Mouse (Mus musculus): ENCODE results near the gene Mid1. TPM values are rescaled to one million over a fixed set of nuclear protein-coding genes. Genes with fewer than 3 reads are reported as not detected.
"Not testable (repeated sequence)": the region's sequence is repeated elsewhere in the genome, so short reads cannot be mapped to it uniquely, and the experiment has no call there.

Mid1 gene
- total RNA-seq, 2 experiments from 2014 or later, result 2.6 to 6.4 TPM

DNA sequence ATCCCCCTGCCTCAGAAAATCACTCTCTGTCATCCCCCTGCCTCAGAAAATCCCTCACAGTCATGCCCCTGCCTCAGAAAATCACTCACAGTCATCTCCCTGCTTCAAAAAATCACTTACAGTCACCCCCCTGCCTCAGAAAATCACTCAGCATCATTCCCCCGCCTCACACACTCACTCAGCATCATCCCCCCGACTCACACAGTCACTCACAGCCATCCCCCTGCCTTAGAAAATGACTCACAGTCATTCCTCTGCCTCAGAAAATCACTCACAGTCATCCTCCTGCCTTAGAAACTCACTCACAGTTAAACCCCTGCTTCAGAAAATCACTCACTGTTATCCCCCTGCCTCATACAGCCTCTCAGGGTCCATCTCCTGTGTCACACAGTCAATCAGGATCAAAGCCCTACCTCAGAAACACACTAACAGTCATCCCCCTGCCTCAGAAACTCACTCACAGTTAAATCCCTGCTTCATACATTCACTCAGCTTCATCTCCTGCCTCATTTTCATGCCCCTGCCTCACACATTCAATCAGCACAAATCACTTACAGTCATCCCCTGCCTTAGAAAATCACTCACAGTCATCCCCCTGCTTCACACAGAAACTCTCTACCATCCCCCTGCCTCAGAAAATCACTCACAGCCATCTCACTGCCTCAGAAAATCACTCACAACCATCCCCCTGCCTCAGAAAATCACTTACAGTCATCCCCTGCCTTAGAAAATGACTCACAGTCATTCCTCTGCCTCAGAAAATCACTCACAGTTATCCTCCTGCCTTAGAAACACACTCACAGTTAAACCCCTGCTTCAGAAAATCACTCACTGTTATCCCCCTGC, 310.1 kb downstream of the Mid1 start:
- intact Hi-C loops (cut with DNase I); DNase-seq (ENCODE audit: low spot score): not testable (repeated sequence)

DNA sequence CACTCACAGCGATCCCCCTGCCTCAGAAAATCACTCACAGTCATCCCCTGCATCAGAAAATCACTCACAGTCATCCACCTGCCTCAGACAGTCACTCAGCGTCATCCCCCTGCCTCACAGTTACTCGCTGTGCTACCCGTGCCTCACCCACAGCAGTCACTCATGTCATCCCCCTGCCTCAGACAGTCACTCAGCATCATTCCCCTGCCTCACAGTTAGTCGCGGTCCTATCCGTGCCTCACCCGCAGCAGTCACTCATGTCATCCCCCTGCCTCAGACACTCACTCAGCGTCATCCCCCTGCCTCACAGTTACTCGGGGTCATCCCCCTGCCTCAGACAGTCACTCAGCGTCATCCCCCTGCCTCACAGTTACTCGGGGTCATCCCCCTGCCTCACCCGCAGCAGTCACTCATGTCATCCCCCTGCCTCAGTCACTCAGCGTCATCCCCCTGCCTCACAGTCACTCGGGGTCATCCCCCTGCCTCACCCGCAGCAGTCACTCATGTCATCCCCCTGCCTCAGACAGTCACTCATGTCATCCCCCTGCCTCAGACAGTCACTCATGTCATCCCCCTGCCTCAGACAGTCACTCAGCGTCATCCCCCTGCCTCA, 311.0 kb downstream of the Mid1 start:
- intact Hi-C loops (cut with DNase I); DNase-seq (ENCODE audit: low spot score): not testable (repeated sequence)

DNA sequence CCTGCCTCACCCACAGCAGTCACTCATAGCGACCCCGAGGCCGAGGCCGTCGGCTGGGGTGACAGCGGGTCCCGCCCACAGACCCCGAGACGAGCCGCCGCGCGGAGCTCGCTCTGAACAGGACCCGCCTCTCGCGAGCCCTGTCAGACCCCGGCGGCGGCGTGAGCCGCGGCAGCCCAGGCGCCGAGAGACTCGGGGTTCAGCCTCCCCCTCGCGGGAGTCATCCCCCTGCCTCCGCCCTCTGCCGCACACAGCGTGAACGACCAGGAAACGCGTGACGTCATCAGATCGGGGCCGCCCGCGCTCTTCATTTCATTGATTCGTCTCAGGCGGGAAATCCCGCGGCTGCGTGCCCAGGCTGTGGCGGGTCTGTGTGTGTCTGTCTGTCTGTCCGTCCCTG, 311.9 kb downstream of the Mid1 start:
- intact Hi-C loops (cut with DNase I), result not testable (repeated sequence)

DNA sequence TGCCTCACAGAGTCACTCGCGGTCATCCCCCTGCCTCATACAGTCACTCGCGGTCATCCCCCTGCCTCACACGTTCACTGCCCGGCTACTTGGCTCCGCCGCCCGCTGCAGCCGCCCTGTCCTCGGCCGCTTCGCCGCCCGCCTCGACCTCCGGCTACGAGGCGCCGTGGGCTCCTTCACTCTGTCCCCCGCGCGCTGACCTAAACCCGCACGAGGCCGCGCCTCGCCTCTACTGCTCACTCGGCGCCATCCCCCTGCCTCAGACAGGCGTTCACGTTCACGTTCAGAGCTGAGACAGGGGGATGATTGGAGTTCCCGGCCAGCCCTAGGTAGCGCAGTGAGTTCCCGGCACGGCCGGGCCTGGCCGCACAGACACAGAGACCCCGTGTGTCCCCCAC, 312.5 kb downstream of the Mid1 start:
- DNase-seq (ENCODE audit: low spot score); intact Hi-C loops (cut with DNase I): not testable (repeated sequence)

More for the DNA sequence above, 311.9 kb downstream of the Mid1 start:
- DNase-seq (ENCODE audit: low spot score), result peak; percentile 81

DNA sequence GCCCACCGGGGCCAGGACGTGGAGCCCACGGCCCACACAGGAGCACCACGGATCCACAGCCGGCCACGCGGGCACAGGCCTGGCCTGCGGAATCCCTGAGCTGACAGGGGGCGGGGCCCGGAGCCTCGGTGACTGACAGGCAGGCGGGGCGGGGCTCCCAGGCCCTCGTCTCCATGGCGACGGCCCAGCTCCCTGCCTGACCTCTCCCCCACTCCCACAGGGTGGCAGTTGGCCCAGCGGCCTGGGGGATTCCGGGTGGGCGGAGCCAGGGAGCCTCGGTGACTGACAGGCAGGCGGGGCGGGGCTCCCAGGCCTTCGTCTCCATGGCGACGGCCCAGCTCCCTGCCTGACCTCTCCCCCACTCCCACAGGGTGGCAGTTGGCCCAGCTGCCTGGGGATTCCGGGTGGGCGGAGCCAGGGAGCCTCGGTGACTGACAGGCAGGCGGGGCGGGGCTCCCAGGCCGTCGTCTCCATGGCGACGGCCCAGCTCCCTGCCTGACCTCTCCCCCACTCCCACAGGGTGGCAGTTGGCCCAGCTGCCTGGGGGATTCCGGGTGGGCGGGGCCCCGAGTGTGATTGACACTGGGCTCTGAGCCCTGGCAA, 313.0 kb downstream of the Mid1 start:
- intact Hi-C loops (cut with DNase I), result not testable (repeated sequence)
- DNase-seq (ENCODE audit: low spot score), result peak; percentile 100

DNA sequence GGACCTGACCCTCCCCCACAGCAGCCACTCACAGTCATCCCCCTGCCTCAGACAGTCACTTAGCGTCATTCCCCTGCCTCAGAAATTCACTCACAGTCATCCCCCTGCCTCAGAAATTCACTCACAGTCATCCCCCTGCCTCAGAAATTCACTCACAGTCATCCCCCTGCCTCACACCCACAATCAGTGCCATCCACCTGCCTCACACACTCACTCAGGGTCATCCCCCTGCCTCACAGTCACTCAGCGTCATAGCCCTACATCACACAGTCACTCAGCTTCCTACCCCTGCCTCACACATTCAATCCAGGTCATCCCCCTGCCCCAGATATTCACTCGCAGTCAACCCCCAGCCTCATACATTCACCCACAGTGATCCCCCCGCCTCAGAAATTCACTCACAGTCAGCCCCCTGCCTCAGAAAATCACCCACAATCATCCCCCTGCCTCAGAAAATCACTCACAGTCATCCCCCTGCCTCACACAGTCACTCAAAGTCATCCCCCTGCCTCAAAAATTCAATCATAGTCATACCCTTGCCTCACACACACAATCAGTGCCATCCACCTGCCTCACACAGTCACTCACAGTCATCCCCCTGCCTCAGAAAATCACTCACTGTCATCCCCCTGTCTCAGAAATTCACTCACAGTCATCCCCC, 313.7 kb downstream of the Mid1 start:
- intact Hi-C loops (cut with DNase I); DNase-seq (ENCODE audit: low spot score): not testable (repeated sequence)

DNA sequence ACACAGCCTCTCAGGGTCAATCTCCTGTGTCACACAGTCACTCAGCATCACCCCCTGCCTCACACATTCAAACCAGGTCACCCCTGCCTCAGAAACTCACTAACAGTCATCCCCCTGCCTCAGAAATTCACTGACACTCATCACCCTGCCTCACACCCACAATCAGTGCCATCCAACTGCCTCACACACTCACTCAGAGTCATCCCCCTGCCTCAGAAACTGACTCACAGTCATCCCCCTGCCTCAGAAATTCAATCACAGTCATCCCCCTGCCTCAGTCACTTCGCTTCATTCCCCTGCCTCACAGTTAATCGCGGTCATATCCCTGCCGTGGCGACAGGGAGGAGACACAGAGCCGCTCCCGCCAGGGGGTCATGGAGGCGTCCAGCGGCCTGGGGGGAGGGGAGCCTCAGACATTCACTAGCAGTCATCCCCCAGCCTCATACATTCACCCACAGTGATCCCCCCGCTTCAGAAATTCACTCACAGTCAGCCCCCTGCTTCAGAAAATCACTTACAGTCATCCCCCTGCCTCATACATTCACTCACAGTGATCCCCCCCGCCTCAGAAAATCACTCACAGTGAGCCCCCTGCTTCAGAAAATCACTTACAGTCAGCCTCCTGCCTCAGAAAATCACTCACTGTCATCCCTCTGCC, 314.4 kb downstream of the Mid1 start:
- DNase-seq (ENCODE audit: low spot score); intact Hi-C loops (cut with DNase I): not testable (repeated sequence)

DNA sequence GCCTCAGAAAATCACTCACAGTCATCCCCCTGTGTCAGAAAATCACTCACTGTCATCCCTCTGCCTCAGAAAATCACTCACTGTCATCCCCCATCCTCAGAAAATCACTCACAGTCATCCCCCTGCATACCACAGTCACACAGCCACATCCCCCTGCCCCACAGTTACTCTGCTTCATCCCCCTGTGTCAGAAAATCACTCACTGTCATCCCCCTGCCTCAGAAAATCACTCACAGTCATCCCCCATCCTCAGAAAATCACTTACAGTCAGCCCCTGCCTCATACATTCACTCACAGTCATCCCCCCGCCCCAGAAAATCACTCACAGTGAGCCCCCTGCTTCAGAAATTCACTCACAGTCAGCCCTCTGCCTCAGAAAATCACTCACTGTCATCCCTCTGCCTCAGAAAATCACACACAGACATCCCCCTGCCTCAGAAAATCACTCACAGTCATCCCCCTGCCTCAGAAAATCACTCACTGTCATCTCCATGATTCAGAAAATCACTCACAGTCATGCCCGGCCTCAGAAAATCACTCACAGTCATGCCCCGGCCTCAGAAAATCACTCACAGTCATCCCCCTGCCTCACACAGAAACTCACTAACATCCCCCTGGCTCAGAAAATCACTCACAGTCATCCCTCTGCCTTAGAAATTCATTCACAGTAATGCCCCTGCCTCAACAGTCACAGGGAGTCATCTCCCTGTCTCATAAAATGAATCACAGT, 315.1 kb downstream of the Mid1 start:
- intact Hi-C loops (cut with DNase I); DNase-seq (ENCODE audit: low spot score): not testable (repeated sequence)

DNA sequence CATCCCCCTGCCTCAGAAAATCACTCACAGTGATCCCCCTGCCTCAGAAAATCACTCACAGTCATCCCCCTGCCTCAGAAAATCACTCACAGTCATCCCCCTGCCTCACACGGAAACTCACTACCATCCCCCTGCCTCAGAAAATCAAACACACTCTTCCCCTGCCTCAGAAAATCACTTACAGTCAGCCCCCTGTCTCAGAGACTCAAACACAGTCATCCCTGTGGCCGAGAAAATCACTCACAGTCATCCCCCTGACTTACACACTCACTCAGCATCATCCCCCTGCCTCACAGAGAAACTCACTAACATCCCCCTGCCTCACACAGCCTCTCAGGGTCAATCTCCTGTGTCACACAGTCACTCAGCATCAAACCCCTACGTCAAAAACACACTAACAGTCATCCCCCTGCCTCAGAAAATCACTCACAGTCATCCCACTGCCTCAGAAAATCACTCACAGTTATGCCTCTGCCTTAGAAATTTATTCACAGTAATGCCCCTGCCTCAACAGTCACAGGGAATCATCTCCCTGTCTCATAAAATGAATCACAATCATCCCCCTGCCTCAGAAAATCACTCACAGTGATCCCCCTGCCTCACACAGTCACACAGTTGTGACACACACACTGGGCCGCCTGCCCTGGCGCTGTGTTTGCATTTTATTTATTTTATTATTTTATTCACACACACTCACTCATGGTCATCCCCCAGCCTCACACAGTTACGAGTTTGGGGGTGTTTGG, 315.8 kb downstream of the Mid1 start:
- intact Hi-C loops (cut with DNase I); DNase-seq (ENCODE audit: low spot score): not testable (repeated sequence)

DNA sequence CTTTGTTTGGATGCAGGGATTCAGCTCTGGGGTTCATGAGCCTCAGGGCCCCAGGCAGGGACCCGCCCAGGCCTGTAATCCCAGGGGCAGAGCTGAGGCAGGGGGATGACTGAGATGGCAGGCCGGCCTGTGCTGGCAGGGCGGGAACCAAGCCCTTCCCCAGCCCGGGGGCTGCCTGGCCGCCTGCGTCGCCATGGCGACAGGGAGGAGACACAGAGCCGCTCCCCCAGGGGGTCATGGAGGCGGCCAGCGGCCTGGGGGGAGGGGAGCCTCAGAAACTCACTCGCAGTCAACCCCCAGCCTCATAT, 316.3 kb downstream of the Mid1 start:
- intact Hi-C loops (cut with DNase I); DNase-seq (ENCODE audit: low spot score): not testable (repeated sequence)

DNA sequence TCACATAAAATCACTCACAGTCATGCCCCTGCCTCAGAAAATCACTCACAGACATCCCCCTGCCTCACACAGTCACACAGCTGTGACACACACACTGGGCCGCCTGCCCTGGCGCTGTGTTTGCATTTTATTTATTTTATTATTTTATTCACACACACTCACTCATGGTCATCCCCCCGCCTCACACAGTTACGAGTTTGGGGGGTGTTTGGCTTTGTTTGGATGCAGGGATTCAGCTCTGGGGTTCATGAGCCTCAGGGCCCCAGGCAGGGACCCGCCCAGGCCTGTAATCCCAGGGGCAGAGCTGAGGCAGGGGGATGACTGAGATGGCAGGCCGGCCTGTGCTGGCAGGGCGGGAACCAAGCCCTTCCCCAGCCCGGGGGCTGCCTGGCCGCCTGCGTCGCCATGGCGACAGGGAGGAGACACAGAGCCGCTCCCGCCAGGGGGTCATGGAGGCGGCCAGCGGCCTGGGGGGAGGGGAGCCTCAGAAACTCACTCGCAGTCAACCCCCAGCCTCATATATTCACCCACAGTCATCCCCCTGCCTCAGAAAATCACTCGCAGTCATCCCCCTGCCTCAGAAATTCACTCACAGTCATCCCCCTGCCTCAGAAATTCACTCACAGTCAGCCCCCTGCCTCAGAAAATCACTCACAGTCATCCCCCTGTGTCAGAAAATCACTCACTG, 317.7 kb downstream of the Mid1 start:
- intact Hi-C loops (cut with DNase I); DNase-seq (ENCODE audit: low spot score): not testable (repeated sequence)

DNA sequence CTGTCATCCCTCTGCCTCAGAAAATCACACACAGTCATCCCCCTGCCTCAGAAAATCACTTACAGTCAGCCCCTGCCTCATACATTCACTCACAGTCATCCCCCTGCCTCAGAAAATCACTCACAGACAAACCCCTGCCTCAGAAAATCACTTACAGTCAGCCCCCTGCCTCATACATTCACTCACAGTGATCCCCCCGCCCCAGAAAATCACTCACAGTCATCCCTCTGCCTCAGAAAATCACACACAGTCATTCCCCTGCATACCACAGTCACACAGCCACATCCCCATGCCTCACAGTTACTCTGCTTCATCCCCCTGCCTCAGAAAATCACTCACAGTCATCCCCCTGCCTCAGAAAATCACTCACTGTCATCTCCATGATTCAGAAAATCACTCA, 318.5 kb downstream of the Mid1 start:
- intact Hi-C loops (cut with DNase I); DNase-seq (ENCODE audit: low spot score): not testable (repeated sequence)

DNA sequence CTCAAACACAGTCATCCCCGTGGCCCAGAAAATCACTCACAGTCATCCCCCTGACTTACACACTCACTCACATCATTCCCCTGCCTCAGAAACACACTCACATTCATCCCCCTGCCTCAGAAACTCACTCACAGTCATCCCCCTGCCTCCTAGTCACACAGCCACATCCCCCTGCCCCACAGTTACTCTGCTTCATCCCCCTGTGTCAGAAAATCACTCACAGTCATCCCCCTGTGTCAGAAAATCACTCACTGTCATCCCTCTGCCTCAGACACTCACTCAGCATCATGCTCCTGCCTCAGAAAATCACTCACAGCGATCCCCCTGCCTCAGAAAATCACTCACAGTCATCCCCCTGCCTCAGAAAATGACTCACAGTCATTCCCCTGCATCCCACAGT, 319.2 kb downstream of the Mid1 start:
- intact Hi-C loops (cut with DNase I); DNase-seq (ENCODE audit: low spot score): not testable (repeated sequence)

DNA sequence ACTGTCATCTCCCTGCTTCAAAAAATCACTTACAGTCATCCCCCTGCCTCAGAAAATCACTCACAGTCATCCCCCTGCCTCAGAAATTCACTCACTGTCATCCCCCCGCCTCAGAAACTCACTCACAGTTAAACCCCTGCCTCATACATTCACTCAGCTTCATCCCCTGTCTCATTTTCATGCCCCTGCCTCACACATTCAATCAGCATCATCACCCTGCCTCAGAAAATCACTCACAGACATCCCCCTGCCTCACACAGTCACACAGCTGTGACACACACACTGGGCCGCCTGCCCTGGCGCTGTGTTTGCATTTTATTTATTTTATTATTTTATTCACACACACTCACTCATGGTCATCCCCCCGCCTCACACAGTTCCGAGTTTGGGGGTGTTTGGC, 319.8 kb downstream of the Mid1 start:
- intact Hi-C loops (cut with DNase I); DNase-seq (ENCODE audit: low spot score): not testable (repeated sequence)

DNA sequence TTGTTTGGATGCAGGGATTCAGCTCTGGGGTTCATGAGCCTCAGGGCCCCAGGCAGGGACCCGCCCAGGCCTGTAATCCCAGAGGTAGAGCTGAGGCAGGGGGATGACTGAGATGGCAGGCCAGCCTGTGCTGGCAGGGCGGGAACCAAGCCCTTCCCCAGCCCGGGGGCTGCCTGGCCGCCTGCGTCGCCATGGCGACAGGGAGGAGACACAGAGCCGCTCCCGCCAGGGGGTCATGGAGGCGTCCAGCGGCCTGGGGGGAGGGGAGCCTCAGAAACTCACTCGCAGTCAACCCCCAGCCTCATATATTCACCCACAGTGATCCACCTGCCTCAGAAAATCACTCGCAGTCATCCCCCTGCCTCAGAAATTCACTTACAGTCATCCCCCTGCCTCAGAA, 320.2 kb downstream of the Mid1 start:
- intact Hi-C loops (cut with DNase I); DNase-seq (ENCODE audit: low spot score): not testable (repeated sequence)

DNA sequence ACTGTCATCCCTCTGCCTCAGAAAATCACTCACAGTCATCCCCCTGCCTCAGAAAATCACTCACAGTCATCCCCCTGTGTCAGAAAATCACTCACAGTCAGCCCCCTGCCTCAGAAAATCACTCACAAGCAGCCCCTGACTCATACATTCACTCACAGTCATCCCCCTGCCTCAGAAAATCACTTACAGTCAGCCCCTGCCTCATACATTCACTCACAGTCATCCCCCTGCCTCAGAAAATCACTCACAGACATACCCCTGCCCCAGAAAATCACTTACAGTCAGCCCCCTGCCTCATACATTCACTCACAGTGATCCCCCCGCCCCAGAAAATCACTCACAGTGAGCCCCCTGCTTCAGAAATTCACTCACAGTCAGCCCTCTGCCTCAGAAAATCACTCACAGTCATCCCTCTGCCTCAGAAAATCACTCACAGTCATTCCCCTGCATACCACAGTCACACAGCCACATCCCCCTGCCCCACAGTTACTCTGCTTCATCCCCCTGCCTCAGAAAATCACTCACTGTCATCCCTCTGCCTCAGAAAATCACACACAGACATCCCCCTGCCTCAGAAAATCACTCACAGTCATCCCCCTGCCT, 320.8 kb downstream of the Mid1 start:
- intact Hi-C loops (cut with DNase I); DNase-seq (ENCODE audit: low spot score): not testable (repeated sequence)

DNA sequence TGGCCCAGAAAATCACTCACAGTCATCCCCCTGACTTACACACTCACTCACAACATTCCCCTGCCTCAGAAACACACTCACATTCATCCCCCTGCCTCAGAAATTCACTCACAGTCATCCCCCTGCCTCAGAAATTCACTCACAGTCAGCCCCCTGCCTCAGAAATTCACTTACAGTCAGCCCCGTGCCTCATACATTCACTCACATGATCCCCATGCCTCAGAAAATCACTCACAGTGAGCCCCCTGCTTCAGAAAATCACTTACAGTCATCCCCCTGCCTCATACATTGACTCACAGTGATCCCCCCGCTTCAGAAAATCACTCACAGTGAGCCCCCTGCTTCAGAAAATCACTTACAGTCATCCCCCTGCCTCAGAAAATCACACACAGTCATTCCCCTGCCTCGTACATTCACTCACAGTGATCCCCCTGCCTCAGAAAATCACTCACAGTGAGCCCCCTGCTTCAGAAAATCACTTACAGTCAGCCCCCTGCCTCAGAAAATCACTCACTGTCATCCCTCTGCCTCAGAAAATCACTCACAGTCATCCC, 321.8 kb downstream of the Mid1 start:
- DNase-seq (ENCODE audit: low spot score); intact Hi-C loops (cut with DNase I): not testable (repeated sequence)
